Mouse (Mus musculus): ENCODE measurements around the gene Zbtb20. TPM values are rescaled to one million over a fixed set of nuclear protein-coding genes. Genes with fewer than 3 reads are reported as not detected.

Zbtb20 gene
- polyA plus RNA-seq, 1 experiment from 2014 or later: 24.0 TPM

DNA sequence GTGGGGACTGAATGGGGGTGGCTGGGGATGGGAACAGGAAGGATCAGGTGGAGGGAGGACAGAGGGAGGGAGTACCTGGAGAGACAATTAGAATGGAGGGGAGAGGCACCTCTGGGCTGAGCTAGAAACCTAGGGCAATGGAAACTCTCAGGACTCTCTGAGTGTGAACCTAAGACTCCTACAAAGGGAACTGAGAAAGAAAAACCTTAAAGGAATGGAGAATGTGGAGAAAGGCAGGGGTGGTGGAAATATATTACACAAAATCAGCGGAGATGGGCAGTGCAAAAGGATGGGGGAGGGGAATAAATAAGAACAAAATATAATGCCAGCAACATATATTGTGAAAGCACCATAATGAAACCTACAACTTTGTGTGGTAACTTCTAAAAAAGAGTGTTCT is 796.3 kb downstream of the Zbtb20 start:
- no peak overlapping the region for H3K4me2 ChIP-seq (replicated peaks)
- H3K27me3 ChIP-seq: no peaks in the 10 kb centered on the region
- no peak for ATAC-seq (ENCODE audit: insufficient number of reproducible peaks, low FRiP score, low TSS enrichment, low read depth)
- no peak overlapping the region for H3K27ac ChIP-seq (replicated peaks)
- no peak overlapping the region for H3K4me3 ChIP-seq (replicated peaks)
- H3K4me1 ChIP-seq: no peaks in the 10 kb centered on the region
- no peak overlapping the region for H3K9ac ChIP-seq
- H3K36me3 ChIP-seq: no peaks in the 10 kb centered on the region
- no peaks in the 10 kb centered on the region for H3K9me3 ChIP-seq (replicated peaks)
- 90% methylated on average over 1 of the region's 1 CpGs for WGBS

DNA sequence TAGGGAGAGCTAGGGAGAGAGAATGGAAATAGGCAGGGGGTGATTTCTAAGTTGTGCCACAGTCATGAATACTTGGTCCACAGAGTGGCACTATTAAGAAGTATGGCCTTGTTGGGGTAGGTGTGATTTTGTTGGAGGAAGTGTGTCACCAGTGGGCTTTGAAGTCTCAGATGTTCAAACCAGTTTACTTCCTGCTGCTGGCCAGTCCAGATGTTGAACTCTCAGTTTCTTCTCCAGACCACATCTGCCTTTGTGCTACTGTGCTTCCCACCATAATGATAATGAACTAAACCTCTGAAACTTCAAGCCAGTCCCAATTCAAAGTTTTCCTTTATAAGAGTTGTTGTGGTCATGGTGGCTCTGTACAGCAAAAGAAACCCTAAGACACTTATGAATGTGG is 797.0 kb downstream of the Zbtb20 start:
- no peak overlapping the region for H3K9ac ChIP-seq

DNA sequence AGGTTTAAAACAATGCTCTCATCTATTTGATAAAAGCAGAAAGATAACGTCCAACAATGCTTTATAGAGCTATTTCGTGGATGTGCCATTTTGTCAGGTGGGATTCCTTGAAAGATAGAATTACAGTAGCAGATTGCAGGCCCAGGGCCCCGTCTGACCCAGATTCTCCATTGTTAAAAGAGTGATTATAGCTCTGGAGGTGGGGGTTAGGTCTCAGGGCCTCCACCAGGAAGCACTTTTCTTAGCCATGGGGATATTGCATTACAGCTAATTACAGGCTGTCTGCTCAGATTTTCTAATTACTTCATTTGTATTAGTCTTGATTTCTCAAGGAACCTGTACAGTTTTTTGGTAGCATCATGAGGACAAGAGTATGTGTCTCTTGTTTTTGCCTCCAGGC is 798.7 kb downstream of the Zbtb20 start:
- Histone ChIP-seq H3K27ac (replicated peaks) (no peak overlapping the region), H3K9ac (no peak overlapping the region), H3K36me3 (no peaks in the 10 kb centered on the region), H3K4me2 (replicated peaks) (no peak overlapping the region), H3K9me3 (replicated peaks) (no peaks in the 10 kb centered on the region), H3K4me3 (replicated peaks) (no peak overlapping the region), H3K4me1 (no peaks in the 10 kb centered on the region), H3K27me3 (no peaks in the 10 kb centered on the region)
- 32% methylated on average over 3 of the region's 3 CpGs for WGBS
- 0 out of 2 replicates have a peak, but pooled peaks have one; percentile 51 for ATAC-seq (ENCODE audit: insufficient number of reproducible peaks, low FRiP score, low TSS enrichment, low read depth)

More for the DNA sequence above, 797.0 kb downstream of the Zbtb20 start:
- Histone ChIP-seq H3K27ac (replicated peaks) (no peak overlapping the region), H3K4me2 (replicated peaks) (no peak overlapping the region), H3K27me3 (no peaks in the 10 kb centered on the region), H3K9me3 (replicated peaks) (no peaks in the 10 kb centered on the region), H3K4me1 (no peaks in the 10 kb centered on the region), H3K4me3 (replicated peaks) (no peak overlapping the region), H3K36me3 (no peaks in the 10 kb centered on the region)
- ATAC-seq (ENCODE audit: insufficient number of reproducible peaks, low FRiP score, low TSS enrichment, low read depth): no peak

DNA sequence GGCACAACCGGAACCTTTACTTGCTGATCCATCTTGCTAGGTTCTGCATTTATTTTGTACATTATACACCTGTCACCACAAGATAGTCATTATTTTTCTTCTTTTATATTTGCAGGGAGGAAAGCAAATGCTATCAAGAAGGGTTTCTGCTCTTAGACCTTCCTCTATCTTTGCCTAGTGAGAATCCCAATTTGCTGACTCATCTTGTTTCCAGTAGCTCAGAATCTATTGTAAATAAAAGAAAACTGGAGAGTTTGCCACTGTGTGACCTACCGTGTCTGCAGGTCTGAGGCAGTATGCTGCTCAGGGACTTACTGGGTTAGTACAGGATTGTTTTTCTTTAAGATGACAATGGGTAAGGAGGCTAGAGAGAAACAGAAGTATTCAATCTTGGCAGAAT is 812.3 kb downstream of the Zbtb20 start:
- Histone ChIP-seq H3K4me2 (replicated peaks) (no peak overlapping the region), H3K9me3 (replicated peaks) (no peaks in the 10 kb centered on the region), H3K4me1 (no peaks in the 10 kb centered on the region), H3K27ac (replicated peaks) (no peak overlapping the region), H3K36me3 (no peaks in the 10 kb centered on the region), H3K4me3 (replicated peaks) (no peak overlapping the region), H3K27me3 (no peaks in the 10 kb centered on the region), H3K9ac (no peak overlapping the region)
- WGBS: 86% methylated on average over 2 of the region's 2 CpGs
- no peak for ATAC-seq (ENCODE audit: insufficient number of reproducible peaks, low FRiP score, low TSS enrichment, low read depth)

DNA sequence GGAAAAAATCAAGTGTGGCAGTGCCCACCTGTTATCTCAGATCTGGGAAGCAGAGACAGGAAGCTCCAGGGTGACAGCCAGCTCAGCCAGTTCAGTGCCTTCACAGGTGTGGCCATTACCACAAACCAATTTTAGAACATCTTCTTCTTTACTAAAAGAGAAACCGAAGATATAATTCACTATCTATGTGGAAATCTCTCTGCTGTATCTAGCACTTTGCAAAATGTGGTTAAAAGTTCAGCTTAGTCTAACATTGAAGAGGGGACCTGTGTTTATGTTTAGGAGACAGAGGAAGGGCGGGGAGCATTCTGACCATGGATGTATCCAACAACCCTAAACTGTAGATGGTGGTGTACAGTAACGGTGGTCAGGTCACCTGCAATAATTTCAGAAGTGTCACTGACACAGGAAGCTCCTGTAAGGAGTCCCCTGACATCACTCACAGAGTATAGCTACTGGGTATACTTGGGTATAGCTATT is 814.6 kb downstream of the Zbtb20 start:
- Histone ChIP-seq H3K27ac (replicated peaks) (no peak overlapping the region), H3K9ac (no peak overlapping the region), H3K36me3 (no peaks in the 10 kb centered on the region), H3K4me3 (replicated peaks) (no peak overlapping the region), H3K27me3 (no peaks in the 10 kb centered on the region), H3K9me3 (replicated peaks) (no peaks in the 10 kb centered on the region), H3K4me1 (no peaks in the 10 kb centered on the region), H3K4me2 (replicated peaks) (no peak overlapping the region)
- 83% methylated on average over 3 of the region's 3 CpGs for WGBS
- no peak for ATAC-seq (ENCODE audit: insufficient number of reproducible peaks, low FRiP score, low TSS enrichment, low read depth)

DNA sequence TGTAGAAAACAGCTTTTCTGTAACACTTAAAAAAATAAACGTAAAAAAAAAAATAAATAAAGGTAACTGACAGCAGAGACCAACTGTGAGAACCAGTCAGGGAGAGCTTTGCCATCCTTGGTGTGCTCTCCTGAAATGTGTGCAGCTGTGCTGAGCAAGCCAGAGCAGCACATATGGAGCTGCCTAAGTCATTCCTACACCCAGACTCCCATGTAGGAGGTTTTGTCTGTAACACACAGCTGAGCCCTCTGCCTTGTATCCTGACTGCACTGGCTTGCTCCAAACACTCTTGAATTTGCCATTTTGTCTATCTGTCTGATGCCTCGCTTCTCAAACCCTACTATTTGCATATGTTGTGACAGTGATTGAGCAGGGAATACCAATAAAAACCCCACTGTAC is 815.2 kb downstream of the Zbtb20 start:
- no peaks in the 10 kb centered on the region for H3K4me1 ChIP-seq
- 78% methylated on average over 2 of the region's 2 CpGs for WGBS
- H3K4me2 ChIP-seq (replicated peaks): no peak overlapping the region
- no peak for ATAC-seq (ENCODE audit: insufficient number of reproducible peaks, low FRiP score, low TSS enrichment, low read depth)
- H3K27me3 ChIP-seq: no peaks in the 10 kb centered on the region
- H3K9ac ChIP-seq: no peak overlapping the region
- H3K4me3 ChIP-seq (replicated peaks): no peak overlapping the region
- no peaks in the 10 kb centered on the region for H3K9me3 ChIP-seq (replicated peaks)
- no peaks in the 10 kb centered on the region for H3K36me3 ChIP-seq
- no peak overlapping the region for H3K27ac ChIP-seq (replicated peaks)

DNA sequence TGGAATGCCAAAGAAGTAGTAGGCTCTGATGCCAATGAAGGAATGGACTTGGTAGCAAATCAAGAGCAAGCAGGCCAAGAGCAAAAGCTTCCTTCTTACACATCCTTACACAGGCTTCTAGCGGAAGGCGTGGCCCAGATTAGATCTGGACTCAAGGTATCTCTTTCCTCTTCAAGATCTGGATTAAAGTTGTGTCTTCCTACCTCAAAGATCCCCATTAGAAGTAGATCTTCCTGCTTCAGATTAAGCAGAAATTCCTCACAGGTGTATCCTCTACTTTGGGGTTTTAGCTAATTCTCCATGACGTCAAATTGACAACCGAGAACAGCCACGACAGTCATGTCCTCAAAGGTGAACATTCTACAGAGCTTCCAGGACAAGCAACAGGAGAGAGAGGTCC is 816.1 kb downstream of the Zbtb20 start:
- Histone ChIP-seq H3K27me3 (no peaks in the 10 kb centered on the region), H3K4me2 (replicated peaks) (no peak overlapping the region), H3K36me3 (no peaks in the 10 kb centered on the region), H3K4me1 (no peaks in the 10 kb centered on the region), H3K9me3 (replicated peaks) (no peaks in the 10 kb centered on the region), H3K27ac (replicated peaks) (no peak overlapping the region), H3K9ac (no peak overlapping the region), H3K4me3 (replicated peaks) (no peak overlapping the region)
- ATAC-seq (ENCODE audit: insufficient number of reproducible peaks, low FRiP score, low TSS enrichment, low read depth): no peak
- WGBS: 88% methylated on average over 5 of the region's 5 CpGs

MicroRNAs encoded within 50 kb of the gene (microRNA counts, 519-probe panel; counts per million panel counts)
- not detected for microRNA mmu-miR-568

Small RNA genes lying within 50 kb of the gene (microRNA-seq; reads per million reads assigned to microRNA genes)
- gene Mir568 (ENCODE audit: borderline number of aligned reads): not detected

Measured in embryonic facial prominence, embryonic 15.5 days (tissue).